Comparison of ENCODE assay signal across 13 mouse cellular contexts in the genomic region with DNA sequence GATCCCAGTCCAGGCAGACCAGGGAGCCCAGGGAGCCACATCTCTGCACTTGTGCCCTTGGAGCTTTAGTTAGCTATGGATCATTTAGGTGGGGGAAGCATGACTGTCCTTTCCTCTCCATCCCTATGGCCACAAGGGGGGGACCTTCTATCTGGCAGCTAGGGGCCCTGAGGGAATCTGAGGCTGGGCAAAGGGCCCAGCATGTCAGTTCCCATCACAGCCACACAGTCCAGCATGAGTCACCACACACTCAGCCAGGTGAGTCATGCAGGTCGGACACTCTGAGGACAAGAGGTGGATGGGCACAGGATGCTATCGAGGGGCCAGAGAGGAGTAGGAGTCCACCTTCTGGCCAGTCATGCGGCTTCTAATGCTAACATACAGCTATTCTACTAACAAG. TPM values are rescaled to one million over a fixed set of nuclear protein-coding genes. Genes with fewer than 3 reads are reported as not detected.
A peak's percentile ranks its signal among the peaks of the same experiment; 100 is the strongest.
DNase-seq lines count a peak whose midpoint lies in the region; ATAC-seq and TF ChIP-seq lines count a peak whose summit lies in the region.
"Had no signal": no experiment of that assay in that cellular context is flagged by ENCODE, and none has a peak within 500 bp of the region (broad histone marks: within the 10 kb centered on the region; RNA-seq: fewer than 3 reads in every experiment).

No protein-coding gene starts in this region.

- no peaks in the 10 kb centered on the region for H3K27me3 ChIP-seq in liver, postnatal 0 days (ENCODE audit: insufficient read depth, low read length)
- no peaks in the 10 kb centered on the region for H3K27me3 ChIP-seq in liver, embryonic 12.5 days (replicated peaks)
- no peaks in the 10 kb centered on the region for H3K27me3 ChIP-seq in Patski
- H3K27me3 ChIP-seq in midbrain, embryonic 14.5 days (ENCODE audit: control insufficient read depth, insufficient read depth, low read length), result no peaks in the 10 kb centered on the region
- H3K27me3 ChIP-seq: neural tube, embryonic 13.5 days had no signal

- peaks cover 8% of the 10 kb centered on the region for H3K36me3 ChIP-seq in liver, postnatal 0 days (replicated peaks; ENCODE audit: insufficient read depth, low read length)
- peaks cover 25% of the 10 kb centered on the region for H3K36me3 ChIP-seq in liver, embryonic 12.5 days
- peaks cover 16% of the 10 kb centered on the region for H3K36me3 ChIP-seq in midbrain, embryonic 14.5 days (ENCODE audit: control insufficient read depth, insufficient read depth, low read length)

- DNase-seq in liver, postnatal 0 days, result no peak
- DNase-seq in Patski (ENCODE audit: low read depth, low spot score), result peak; percentile 91
- peak; percentile 65 for DNase-seq in cerebellum, adult 11-12 months
- DNase-seq in heart, postnatal 10 days, result peak; percentile 57 to 61
- DNase-seq in midbrain, embryonic 14.5 days, result no peak
- DNase-seq in layer of hippocampus, adult 8-10 months (ENCODE audit: low spot score in 2 of 2), result no peak
- DNase-seq: kidney, postnatal 14 days had no signal

- intact Hi-C loops in heart, postnatal 10 days (cut with DNase I), result no loop called here

- H3K4me3 ChIP-seq in liver, postnatal 0 days (ENCODE audit: low read depth, low read length), result no peak overlapping the region
- no peak overlapping the region for H3K4me3 ChIP-seq in liver, embryonic 12.5 days
- no peak overlapping the region for H3K4me3 ChIP-seq in midbrain, embryonic 14.5 days (replicated peaks; ENCODE audit: low read depth, low read length)
- H3K4me3 ChIP-seq: limb, embryonic 10.5 days; neural tube, embryonic 13.5 days had no signal

- 0 out of 2 replicates have a peak, but pooled peaks have one; percentile 22 for ATAC-seq in liver, postnatal 0 days
- ATAC-seq in liver, embryonic 12.5 days, result no peak
- peak; percentile 48 for ATAC-seq in Patski
- ATAC-seq in midbrain, embryonic 14.5 days (ENCODE audit: low FRiP score, low TSS enrichment), result no peak
- no peak for ATAC-seq in frontal cortex, adult (ENCODE audit: low TSS enrichment)

- no peaks in the 10 kb centered on the region for H3K9me3 ChIP-seq in liver, postnatal 0 days (ENCODE audit: low read length)
- H3K9me3 ChIP-seq in liver, embryonic 12.5 days (replicated peaks), result no peaks in the 10 kb centered on the region
- no peaks in the 10 kb centered on the region for H3K9me3 ChIP-seq in midbrain, embryonic 14.5 days (ENCODE audit: control insufficient read depth, low read length)
- H3K9me3 ChIP-seq: limb, embryonic 10.5 days; neural tube, embryonic 13.5 days had no signal

- CTCF ChIA-PET in Patski (lab: Charles Lee), result interaction anchor here (0.8 to 2.2 kb wide), 4 partner anchors 13 to 41 kb away, joined by 3 to 11 read pairs (median 6); a partner anchor contains a TSS

- H3K27ac ChIP-seq in liver, postnatal 0 days (ENCODE audit: low read depth), result no peak overlapping the region
- no peak overlapping the region for H3K27ac ChIP-seq in liver, embryonic 12.5 days
- no peak overlapping the region for H3K27ac ChIP-seq in midbrain, embryonic 14.5 days (replicated peaks; ENCODE audit: low read depth, low read length)
- H3K27ac ChIP-seq: limb, embryonic 10.5 days; neural tube, embryonic 13.5 days had no signal

- POLR2A ChIA-PET in Patski (lab: Charles Lee), result interaction anchor here (0.6 to 2.0 kb wide), 4 partner anchors 11 to 97 kb away, joined by 3 to 5 read pairs (median 3); a partner anchor contains a TSS

- no peak for TF ChIP-seq EP300 in liver, postnatal 0 days (IDR thresholded peaks at IDR 0.05; ENCODE audit: low read depth)

- no peak overlapping the region for H3K4me2 ChIP-seq in liver, postnatal 0 days (ENCODE audit: low read depth, low read length)
- H3K4me2 ChIP-seq in liver, embryonic 12.5 days, result no peak overlapping the region
- H3K4me2 ChIP-seq in midbrain, embryonic 14.5 days (ENCODE audit: low read length), result no peak overlapping the region
- H3K4me2 ChIP-seq: neural tube, embryonic 13.5 days had no signal

- in situ Hi-C loops in Patski (cut with MboI; ENCODE audit: low pct_unique_long_range_greater_than_20kb), result no loop called here

- TF ChIP-seq CTCF in liver, postnatal 0 days (IDR thresholded peaks at IDR 0.05; ENCODE audit: low read depth), result peak; percentile 37
- TF ChIP-seq CTCF in Patski (IDR thresholded peaks at IDR 0.05), result no peak

- H3K4me1 ChIP-seq in liver, postnatal 0 days (ENCODE audit: insufficient read depth), result peaks cover 12% of the 10 kb centered on the region
- H3K4me1 ChIP-seq in liver, embryonic 12.5 days, result peaks cover 19% of the 10 kb centered on the region
- peaks cover 6% of the 10 kb centered on the region; the same call in 1 of the 2 replicates for H3K4me1 ChIP-seq in midbrain, embryonic 14.5 days (ENCODE audit: control insufficient read depth, insufficient read depth, low read length)

- no peak overlapping the region for H3K9ac ChIP-seq in liver, postnatal 0 days (replicated peaks)
- H3K9ac ChIP-seq in liver, embryonic 12.5 days, result no peak overlapping the region
- no peak overlapping the region for H3K9ac ChIP-seq in midbrain, embryonic 14.5 days (replicated peaks; ENCODE audit: low read length)
- H3K9ac ChIP-seq: neural tube, embryonic 13.5 days had no signal

- WGBS in liver, postnatal 0 days (ENCODE audit: insufficient replicate concordance), result 78% methylated on average over 3 of the region's 3 CpGs
- 59% methylated on average over 3 of the region's 3 CpGs for WGBS in liver, embryonic 12.5 days (ENCODE audit: insufficient replicate concordance)
- 95% methylated on average over 3 of the region's 3 CpGs for WGBS in midbrain, embryonic 14.5 days

RNA-seq across cellular contexts. Expression of a gene that starts 2.3 kb away (rescaled TPM):
- 16.5 and 17.6 TPM in 2 replicates for polyA plus RNA-seq in liver, postnatal 0 days (2015; fragmentation: Nextera tagmentation; extraction: Ambion mirVana)
- 25.8 and 27.0 TPM in 2 replicates for polyA plus RNA-seq in liver, embryonic 12.5 days (2016; fragmentation: Nextera tagmentation; extraction: Ambion mirVana)
- 162 TPM for polyA plus RNA-seq in Patski (2021)
- 10 to 100 TPM; 52.1 to 59.3 TPM for total RNA-seq in heart, postnatal 10 days (2021)
- 49.0 and 49.9 TPM in 2 replicates for polyA plus RNA-seq in midbrain, embryonic 14.5 days (2014; fragmentation: Nextera tagmentation; extraction: Ambion mirVana)
- 10 to 100 TPM; 53.4 to 61.1 (median 59.8) TPM for total RNA-seq in layer of hippocampus, adult 8-10 months (2022)

RNA-seq across cellular contexts. Expression of a gene that starts 13.1 kb away (rescaled TPM):
- not detected in 2 replicates for polyA plus RNA-seq in liver, postnatal 0 days (2015; fragmentation: Nextera tagmentation; extraction: Ambion mirVana)
- polyA plus RNA-seq in liver, embryonic 12.5 days (2016; fragmentation: Nextera tagmentation; extraction: Ambion mirVana), result not detected in 2 replicates
- not detected for polyA plus RNA-seq in Patski (2021)
- not detected for total RNA-seq in heart, postnatal 10 days (2021)
- not detected in 2 replicates for polyA plus RNA-seq in midbrain, embryonic 14.5 days (2014; fragmentation: Nextera tagmentation; extraction: Ambion mirVana)
- not detected for total RNA-seq in layer of hippocampus, adult 8-10 months (2022)
- polyA plus RNA-seq: gonadal fat pad, adult 2 months; limb, embryonic 10.5 days; neural tube, embryonic 13.5 days; spleen, adult 2 months had no signal

RNA-seq across cellular contexts. Expression of a gene that starts 28.0 kb away (rescaled TPM):
- polyA plus RNA-seq in liver, postnatal 0 days (2015; fragmentation: Nextera tagmentation; extraction: Ambion mirVana), result 0.21 and 0.59 TPM in 2 replicates
- polyA plus RNA-seq in liver, embryonic 12.5 days (2016; fragmentation: Nextera tagmentation; extraction: Ambion mirVana), result 0.90 and 1.3 TPM in 2 replicates
- polyA plus RNA-seq in Patski (2021), result 3.9 TPM
- 1 to 10 TPM in 1 of 2 experiments, under 1 TPM in 1; 0.38 to 1.6 TPM for total RNA-seq in heart, postnatal 10 days (2021)
- 0.70 and 1.7 TPM in 2 replicates for polyA plus RNA-seq in midbrain, embryonic 14.5 days (2014; fragmentation: Nextera tagmentation; extraction: Ambion mirVana)
- 1 to 10 TPM; 1.3 to 4.9 (median 3.1) TPM for total RNA-seq in layer of hippocampus, adult 8-10 months (2022)

RNA-seq across cellular contexts. Expression of a gene that starts 28.2 kb away (rescaled TPM):
- polyA plus RNA-seq in liver, postnatal 0 days (2015; fragmentation: Nextera tagmentation; extraction: Ambion mirVana), result 15.0 and 16.8 TPM in 2 replicates
- 51.5 and 53.1 TPM in 2 replicates for polyA plus RNA-seq in liver, embryonic 12.5 days (2016; fragmentation: Nextera tagmentation; extraction: Ambion mirVana)
- polyA plus RNA-seq in Patski (2021), result 63.0 TPM
- 10 to 100 TPM; 45.1 to 48.3 TPM for total RNA-seq in heart, postnatal 10 days (2021)
- polyA plus RNA-seq in midbrain, embryonic 14.5 days (2014; fragmentation: Nextera tagmentation; extraction: Ambion mirVana), result 48.5 and 68.0 TPM in 2 replicates
- 10 to 100 TPM; 63.0 to 87.0 (median 67.8) TPM for total RNA-seq in layer of hippocampus, adult 8-10 months (2022)

RNA-seq across cellular contexts. Expression of a gene that starts 35.2 kb away (rescaled TPM):
- 0.12 and 0.86 TPM in 2 replicates for polyA plus RNA-seq in liver, postnatal 0 days (2015; fragmentation: Nextera tagmentation; extraction: Ambion mirVana)
- 0.12 TPM in 1 of 2 replicates, not detected in the other for polyA plus RNA-seq in liver, embryonic 12.5 days (2016; fragmentation: Nextera tagmentation; extraction: Ambion mirVana)
- not detected for polyA plus RNA-seq in Patski (2021)
- total RNA-seq in heart, postnatal 10 days (2021), result 10 to 100 TPM; 67.3 to 78.0 TPM
- not detected in 2 replicates for polyA plus RNA-seq in midbrain, embryonic 14.5 days (2014; fragmentation: Nextera tagmentation; extraction: Ambion mirVana)
- total RNA-seq in layer of hippocampus, adult 8-10 months (2022), result not detected
- polyA plus RNA-seq: spleen, adult 2 months had no signal

Comparison
In these comparisons a context has a peak if more than half of its experiments do, and no peak if none do; other contexts are left out.
1. ATAC-seq: peak in liver, postnatal 0 days (single experiment) and Patski (single experiment); none in liver, embryonic 12.5 days (single experiment), midbrain, embryonic 14.5 days (single experiment) and frontal cortex, adult (single experiment).
2. DNase-seq: peak in Patski (single experiment), cerebellum, adult 11-12 months (single experiment) and heart, postnatal 10 days (2 of 2); none in liver, postnatal 0 days (single experiment), midbrain, embryonic 14.5 days (single experiment) and layer of hippocampus, adult 8-10 months (0 of 2).